Mouse (Mus musculus) liver (tissue): Measurements from ENCODE around the gene Nipa1.
"Not testable (repeated sequence)": the region's sequence is repeated elsewhere in the genome, so short reads cannot be mapped to it uniquely, and the experiment has no call there.

ENCODE experiments used
- DNase-seq: peaks from one replicate; pipeline ENCODE4 v3.0.0-alpha.2; 2020; ENCODE audit warnings: mixed read lengths

Nipa1 gene

DNA sequence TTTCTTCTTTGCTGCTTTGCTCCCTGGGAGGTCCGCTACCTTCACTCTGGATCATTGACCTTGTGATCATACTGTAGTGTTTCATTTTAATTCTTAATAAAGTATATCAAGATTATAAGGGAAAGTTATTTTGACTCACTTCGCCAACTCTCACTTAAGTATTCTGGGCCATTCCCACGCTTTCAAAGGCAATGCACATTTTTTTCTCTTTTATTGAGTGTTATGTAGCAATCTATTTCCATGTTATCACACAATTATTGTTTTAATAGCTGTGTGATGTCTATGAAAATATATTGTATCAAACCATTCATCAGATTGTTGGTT is at the start of gene Nipa1:
Gene Nipa1, minus strand, starts transcription at position 25 of the 324 bp plus-strand sequence.
- no peak for DNase-seq

DNA sequence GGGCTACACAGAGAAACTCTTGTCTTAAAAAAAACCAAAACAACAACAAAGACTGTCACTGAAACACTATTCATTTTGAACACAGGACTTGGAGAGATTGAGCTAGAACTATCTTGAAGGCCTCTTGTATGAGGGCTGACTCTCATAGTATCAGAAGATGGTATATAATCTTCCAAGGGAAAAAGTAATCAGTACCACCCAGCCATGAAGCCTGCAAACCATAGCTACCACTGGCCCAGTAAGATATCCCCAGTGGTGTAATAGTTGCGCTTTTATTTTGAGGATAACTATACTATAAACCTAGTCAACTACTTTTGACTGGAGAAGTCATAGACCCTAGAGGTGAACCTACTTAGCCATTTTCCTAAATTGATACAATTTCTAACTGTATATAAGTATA is 46.9 kb upstream of the Nipa1 start:
- DNase-seq, result no peak

DNA sequence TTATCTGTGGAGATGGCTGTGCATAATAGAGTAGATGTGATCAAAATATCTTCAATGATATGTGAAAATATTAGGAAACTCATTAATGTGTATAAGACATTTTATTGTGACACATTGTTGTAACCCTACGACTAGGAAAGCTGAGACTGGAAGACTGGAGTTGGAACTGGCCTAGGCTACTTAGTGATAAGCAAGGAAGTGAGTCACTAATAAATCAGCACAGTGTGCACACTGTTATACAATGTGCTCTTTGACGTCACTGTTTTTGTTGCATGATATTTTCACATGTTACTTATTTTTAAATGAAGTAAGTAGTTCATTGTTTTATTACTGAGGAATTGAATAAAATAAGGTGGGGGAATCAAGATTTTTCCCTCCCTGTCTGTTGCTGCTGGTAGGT is 46.4 kb upstream of the Nipa1 start:
- DNase-seq, result no peak

DNA sequence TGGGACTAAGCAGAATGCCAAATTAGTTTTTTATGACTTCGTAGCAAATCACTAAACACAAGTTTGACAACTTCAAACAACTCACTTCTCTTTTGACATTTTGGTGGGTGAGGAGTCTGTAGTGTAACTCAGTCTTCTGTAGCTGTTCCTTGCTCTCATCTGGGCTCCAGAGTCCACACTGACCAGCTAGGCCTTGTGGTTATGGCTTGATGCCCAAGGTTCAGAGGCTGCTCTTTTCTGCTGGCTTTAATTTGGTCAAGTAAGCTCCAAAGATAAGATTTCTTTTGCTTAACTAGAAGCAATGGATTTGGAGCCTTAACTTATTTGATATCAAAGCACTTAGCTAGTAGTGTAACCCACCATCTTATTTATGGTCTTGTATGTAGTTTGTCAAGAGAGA is 45.1 kb upstream of the Nipa1 start:
- no peak for DNase-seq

DNA sequence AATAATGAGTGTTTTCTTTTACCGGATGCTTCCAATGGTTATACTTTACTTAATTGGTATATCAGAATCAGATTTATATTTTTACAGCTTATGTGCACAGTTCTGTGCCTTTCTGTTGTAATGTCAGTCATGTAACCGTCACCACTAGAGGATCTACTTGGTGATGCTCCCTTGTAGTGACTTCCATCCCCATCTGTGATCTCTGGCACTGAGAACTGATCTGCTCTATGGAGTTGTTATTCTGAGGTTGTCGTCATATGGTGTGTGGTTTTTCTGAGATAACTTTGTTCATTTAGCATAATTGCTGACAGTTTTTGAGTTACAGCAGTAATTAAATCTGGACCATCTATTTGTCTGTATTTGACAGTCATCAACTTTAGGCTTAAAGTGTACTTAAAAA is 35.6 kb upstream of the Nipa1 start:
- DNase-seq, result no peak

DNA sequence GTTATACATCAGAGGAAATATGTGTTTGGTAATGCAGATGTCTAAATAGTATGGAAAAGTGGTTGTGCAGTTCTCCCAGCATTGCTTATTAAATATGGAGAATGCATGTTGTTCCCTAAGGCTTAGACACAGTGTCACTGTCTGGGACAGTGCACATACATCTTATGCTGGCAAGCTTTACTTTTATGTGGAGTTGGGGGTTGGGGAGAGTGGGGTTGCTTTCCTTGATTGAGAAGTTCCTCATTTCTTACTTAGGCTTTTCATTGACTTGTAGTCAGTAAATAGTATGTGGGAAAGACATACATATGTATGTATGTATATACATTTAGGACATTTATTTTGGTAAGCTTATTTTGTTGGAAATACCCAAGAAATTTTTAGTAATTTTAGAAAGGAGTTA is 33.2 kb upstream of the Nipa1 start:
- DNase-seq, result no peak

DNA sequence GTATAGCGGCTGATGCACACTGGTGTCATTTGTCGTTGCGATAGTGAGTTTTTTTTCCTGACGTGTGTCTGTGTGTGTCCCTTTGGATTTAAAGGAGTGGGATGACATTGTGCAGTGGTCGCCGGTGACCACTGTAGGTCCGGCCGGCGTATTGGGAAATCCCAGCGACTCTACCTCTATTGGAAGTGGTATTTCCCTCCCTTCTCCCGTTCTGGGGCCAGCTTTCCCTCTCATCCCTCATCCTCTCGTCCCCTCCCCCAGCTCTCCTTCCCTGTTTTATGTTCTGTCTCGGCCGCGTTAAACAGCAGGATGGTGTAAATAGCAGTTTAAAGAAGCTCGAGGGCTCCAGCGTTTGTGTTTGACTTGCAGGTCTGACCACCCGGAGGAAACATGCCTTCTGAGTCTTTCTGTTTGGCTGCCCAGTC is 30.7 kb upstream of the Nipa1 start:
- peak; percentile 41 for DNase-seq

DNA sequence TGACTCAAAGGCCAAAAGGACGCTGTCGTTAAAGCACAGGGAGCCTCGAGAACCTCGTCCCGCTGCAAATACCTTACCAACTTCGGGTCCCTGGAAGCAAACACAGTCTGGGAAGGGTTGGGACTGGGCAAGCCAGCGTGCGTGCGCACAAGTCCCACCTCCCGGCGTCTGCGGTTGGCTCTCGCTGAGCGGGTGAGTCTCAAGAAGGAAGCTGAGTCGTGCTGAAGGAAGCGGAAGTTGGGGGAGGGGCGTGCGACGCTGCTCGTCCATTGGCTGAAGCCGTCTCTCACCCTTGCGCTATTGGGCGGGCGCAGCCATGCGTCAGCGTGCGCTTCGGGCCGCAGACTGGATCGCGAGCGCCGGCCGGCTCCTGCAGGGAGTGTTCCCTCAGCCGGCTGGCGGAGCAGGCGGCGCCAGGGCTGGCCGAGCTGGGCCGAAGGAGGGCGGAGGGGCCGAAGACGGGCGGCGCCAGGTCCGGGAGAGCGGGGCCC is 30.1 kb upstream of the Nipa1 start, which contains the start of gene Herc2:
Gene Herc2, plus strand, starts transcription at position 366 of the 491 bp plus-strand sequence.
- DNase-seq, result peak; percentile 99

DNA sequence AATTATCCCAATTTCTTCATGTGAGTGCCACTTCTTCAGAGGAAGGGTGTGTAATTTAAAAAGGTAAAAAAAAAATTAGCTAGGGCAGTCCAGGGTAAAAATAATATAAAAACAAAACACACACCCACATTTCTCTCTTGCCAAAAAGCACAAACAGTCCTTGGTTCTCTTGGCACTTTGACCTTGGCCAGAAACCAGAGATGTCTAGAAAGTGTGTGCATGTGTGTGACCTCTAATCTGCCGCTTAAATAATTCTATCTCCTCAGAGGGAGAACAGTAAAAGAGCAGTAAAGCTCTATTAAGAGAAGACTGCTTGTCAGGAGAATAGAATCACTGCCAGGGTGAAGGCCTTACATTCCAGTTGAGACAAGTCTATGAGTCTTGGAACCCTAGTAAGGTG is 27.4 kb upstream of the Nipa1 start:
- no peak for DNase-seq

DNA sequence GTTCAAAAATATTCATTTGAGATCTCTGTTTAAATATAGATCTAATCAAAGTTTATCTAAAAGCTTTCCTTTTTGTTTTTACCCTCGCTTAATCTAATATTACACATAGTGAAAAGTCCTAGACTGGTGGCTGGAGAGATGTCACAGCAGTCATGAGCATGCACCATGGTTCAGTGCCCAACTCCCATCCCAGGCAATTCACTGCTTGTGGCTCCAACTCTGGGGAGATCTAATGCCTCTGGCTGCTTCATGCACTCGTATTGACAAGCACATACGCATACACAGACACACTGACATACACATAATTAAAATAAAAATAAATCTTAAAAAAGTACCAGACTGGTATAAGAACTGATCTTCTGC is 24.5 kb upstream of the Nipa1 start:
- no peak for DNase-seq

DNA sequence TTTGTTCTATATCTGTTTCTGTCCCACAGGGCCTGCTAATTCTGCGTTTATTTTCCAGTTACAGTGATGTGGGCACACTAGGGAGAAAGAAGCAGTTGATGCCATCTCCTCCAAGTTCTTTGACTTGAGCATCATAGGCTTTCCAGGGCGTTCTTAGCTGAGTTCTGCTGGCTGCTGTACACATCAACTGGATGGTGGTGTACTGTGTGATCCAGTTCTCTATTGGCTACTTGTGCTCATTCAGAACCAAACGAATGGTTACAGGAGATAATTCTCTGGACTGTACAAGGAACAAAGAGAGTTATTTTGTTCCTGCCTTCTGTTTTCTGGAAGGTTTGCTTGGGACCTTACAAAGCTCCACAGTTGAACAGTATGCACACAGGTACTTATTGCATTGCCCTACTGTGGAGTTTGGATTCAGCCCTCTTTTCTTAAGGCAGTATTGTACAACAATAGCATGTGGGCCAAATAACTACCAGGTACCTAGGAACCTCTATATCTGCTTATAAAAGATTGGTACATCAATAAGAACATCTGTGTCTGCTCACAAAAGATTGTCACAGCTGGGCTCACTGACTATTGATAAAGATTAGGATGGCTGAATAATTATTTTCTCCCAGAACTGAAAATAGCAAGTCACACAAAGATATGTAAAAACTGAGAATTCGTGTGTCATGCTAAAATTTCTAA is 24.0 kb upstream of the Nipa1 start:
- no peak for DNase-seq

DNA sequence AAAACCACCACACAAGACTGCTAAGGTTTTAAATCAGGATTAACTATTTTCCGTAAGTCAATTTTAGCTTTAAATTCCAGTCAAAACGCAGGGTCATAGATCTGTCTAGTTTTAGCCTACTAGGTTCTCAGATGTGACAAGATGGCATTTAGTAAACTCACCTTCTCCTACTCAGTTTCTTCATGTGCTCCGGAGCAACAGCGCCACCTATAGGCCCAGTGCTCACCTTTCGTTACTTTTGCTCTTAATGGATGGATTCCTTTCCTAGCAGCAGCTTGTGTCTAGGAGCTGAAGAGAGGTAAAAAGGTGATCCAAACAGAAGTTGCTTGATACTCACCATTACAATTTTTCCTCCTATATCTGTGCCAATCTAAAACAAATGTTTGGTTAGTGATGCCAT is 22.6 kb upstream of the Nipa1 start:
- peak; percentile 91 for DNase-seq

DNA sequence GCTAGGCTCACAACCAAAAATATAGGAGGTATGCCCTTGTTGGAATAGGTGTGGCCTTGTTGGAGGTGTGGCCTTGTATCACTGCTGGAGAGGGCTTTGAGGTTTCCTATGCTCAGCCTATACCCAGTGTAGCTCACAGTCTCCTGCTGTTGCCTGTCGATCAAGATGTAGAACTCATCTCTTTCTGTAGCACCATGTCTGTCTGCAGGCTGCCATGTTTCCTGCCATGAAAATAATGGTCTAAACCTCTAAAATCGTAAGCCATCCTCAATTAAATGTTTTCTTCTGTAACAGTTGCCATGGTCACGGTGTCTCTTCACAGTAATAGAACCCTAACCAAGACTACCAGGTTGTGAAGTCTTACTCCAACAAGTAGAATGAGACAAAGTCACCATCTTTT is 3.8 kb upstream of the Nipa1 start:
- no peak for DNase-seq

DNA sequence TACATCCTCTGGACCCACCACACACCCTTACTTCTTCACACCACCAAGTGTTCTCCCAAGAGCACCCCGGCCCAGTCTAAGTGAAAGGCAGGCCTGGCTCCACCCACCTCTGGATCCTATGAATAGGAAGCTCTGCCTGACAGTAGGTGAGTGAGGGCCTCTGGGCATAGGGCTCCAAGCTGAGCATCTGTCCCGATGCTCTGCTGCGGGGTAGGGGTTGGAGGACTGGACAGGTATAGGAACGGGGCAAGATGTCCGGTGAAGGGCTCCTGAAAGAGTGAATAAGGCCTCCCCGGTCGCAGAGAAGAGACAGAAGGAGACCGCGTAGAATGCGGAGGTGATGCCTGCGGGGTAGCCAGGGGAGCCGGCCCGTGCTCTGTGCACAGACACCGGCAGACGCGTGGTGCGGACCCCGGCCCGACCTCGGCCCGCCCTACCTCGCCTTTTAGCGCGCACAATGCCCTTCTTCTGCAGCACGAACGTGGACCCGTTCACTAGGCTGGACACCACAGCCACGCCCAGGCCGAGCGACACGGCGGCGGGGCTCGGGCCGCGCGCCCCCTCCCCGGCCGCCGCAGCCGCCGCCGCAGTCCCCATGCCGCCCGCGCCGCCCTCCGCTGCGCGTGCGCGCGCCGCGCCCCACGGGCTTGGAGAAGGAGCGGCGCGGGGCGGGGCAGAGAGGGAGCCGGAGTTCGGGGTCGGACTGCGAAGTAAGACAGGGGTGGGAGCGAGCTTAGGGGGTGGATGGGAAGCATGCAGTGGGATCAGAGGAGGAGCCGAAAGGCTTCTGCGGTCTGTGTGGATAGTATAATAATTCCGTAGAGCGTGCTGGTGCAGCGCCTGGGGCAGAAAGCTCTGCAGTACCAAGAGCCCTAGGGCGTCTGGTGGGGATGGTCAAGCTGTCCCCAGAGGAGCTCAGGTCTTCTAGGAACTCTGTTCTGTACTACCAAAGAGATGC is 503 bp downstream of the Nipa1 start:
- peak; percentile 90 for DNase-seq

DNA sequence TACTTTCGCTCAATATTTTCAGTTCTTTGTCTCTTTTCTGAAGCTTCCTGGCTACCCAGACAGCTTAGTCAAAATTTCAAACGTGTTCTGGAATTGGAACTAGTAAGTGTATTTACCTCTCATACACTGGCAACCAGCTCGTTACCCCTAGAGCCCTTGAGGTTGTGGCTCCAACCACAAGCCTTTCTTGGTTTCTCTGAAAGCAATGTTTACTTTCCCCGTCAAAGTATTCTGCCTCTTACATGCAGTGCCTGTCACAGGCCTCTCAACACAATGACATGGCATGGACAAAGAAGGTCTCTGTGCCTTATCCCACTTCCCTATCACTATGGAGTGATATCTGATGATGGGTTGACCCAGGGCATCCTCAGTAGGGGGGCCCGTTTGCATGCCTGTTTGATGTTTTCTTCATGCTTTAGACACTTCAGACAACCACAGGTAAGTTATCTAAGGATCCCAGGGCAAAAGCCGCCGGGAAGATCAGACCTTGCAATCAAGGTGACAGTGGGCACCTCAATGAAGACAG is 1.2 kb downstream of the Nipa1 start:
- DNase-seq, result no peak

DNA sequence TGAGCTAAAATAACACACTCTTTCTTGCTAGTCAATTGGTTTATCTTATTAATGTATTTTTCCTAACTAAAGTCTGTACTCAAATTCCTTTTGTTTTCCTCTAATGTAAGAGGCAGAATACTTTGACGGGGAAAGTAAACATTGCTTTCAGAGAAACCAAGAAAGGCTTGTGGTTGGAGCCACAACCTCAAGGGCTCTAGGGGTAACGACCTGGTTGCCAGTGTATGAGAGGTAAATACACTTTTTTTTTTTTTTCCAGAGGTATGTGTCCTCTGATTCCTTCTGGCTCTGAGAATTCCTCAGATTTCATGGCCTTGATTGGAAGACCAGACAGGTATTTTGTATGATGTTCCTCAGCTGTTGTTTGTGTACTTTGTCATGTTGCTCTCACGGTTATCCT is 2.0 kb downstream of the Nipa1 start:
- no peak for DNase-seq

DNA sequence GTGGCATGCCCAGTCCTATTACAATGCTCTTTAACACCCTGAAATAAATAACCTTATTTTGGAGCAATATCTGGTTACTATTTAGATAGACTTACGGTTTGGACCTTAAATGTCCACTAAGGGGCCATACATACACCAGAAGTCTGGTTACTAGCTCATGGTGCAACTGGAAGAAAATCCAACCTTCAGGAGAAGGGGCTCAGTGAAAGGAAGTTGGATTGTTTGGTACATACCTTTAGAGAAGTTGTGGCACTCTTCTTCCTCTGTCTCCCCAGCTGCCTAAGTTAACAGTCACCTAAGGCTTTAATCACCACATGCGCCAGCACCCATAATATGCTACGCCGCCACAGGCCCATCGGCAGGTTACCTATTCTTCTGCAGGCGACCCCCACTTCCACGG is 3.9 kb downstream of the Nipa1 start:
- DNase-seq, result peak; percentile 34

DNA sequence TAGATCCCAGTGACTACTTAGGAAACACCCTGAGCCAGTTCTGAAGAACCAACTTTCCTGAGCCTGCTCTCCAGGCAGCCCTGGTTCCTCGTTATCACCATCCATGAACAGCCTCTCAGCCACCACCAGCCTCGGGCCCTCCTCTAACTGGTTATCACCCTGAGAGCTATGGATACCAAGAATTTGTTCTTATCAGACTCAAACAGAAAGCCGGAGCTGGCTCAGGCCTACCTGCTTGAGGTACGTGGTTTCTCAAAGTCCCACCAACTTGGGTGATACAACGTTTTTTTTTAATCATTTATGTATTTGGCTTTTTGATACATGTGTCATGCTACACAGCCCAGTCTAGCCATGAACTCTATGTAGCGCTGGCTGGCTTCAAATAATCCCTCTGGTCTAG is 4.6 kb downstream of the Nipa1 start:
- peak; percentile 93 for DNase-seq

DNA sequence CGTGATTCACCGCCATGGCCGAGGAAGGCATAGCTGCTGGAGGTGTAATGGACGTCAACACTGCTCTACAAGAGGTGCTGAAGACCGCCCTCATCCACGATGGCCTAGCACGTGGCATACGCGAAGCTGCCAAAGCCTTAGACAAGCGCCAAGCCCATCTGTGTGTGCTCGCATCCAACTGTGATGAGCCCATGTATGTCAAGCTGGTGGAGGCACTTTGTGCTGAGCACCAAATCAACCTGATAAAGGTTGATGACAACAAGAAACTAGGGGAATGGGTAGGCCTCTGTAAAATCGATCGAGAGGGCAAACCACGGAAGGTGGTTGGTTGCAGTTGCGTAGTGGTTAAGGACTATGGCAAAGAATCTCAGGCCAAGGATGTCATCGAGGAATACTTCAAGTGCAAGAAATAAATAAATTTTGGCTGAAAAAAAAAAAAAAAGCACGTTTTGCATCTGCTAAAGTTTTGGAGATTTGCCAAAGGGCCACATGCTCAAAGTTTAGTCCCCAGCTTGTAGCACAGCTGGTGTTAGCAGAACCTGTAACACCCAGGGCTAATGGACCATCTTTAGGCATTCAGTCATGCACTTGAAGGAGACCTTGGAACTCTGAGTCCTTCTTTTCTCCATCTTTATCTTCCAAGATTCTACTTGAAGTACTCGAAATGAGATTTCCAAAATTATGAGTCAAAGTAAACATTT is 5.6 kb downstream of the Nipa1 start:
- DNase-seq, result not testable (repeated sequence)

DNA sequence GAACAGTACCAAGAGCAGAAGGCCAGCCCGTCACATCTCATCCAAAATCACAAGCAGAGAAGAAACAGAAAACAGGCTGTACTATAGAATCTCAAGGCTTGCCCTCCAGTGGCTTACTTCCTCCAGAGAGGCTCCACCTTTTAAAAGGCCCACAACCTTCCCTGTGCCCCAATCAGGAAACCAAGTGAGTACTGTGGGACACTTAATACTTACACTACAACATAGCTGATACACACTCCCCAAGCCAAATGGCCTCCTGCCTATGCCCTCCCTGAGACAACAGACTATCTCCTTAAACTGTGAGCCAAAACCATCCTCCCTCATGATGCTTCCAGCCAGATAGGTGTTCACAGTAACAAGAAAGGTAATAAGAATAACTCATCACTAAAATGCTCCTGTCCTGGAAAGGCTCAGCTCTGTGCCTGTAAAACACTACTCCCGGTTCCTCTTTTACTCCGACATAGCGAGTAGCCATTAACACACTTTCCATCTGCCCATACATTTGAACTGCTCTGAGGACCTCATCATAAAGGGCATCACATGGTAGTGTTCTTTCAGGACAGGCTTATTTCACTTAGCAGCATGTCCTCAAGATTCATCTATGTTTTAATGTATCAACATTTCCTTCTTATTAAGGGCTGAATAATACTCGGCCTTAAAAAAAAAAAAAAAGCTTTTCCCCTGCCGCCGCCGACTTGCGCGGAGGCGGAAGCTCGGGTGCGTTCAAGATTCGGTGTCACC is 6.3 kb downstream of the Nipa1 start:
- peak; percentile 33 for DNase-seq

DNA sequence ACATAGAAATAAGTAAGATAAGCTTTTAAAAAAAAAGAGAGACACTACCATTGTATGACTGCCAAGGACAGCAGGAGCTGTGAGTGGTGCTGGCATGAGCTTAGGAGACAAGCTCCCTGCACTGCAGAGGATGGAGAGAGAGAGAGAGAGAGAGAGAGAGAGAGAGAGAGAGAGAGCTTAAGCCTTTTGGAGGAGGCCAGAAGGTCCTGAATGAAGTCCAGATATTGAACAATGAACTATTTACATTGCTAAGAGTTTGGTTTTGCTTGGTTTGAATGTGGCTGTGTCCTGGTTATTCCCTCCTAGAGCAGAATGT is 8.8 kb downstream of the Nipa1 start:
- DNase-seq, result no peak

DNA sequence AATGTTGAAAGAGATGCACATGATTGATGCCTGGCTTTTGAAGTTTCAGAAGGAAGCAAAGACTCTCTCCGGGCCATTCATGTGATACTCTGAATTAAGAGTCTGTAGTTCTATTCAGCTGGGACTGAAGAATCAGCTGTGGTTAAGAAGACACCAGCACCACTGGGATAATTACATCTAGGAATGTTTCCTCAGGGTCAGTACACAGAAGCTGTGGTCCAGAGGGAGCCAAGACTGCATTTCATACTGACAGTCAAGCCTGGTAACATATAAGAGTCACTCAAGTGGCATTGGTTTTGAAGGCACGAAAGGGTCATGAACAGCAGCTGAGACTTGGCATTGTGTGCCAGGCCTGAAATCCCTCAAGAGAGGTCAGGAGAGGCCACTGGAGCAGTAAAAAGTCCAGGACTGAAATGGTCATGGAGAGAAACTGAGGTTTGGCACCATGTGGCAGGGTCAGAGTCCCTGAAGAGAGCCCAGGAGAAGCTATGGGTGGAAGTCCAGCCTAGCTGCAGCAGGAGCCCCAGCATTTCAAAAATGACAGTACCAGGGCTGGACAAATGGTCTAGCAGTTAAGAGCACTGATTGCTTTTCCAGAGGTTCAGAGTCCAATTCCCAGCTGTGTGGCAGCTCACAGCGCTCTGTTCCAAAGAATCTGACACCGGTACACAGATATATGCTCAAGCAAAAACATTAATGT is 9.3 kb downstream of the Nipa1 start:
- no peak for DNase-seq
